Mouse (Mus musculus): ENCODE measurements around the gene Gsdma3. TPM values are rescaled to one million over a fixed set of nuclear protein-coding genes. Genes with fewer than 3 reads are reported as not detected.

Gsdma3 gene
- polyA plus RNA-seq (2014; fragmentation: Illumina TruSeq; extraction: RNeasy Lipid Tissue Mini Kit (QIAGEN cat#74804); ENCODE audit: low read depth, low replicate concordance), result not detected

DNA sequence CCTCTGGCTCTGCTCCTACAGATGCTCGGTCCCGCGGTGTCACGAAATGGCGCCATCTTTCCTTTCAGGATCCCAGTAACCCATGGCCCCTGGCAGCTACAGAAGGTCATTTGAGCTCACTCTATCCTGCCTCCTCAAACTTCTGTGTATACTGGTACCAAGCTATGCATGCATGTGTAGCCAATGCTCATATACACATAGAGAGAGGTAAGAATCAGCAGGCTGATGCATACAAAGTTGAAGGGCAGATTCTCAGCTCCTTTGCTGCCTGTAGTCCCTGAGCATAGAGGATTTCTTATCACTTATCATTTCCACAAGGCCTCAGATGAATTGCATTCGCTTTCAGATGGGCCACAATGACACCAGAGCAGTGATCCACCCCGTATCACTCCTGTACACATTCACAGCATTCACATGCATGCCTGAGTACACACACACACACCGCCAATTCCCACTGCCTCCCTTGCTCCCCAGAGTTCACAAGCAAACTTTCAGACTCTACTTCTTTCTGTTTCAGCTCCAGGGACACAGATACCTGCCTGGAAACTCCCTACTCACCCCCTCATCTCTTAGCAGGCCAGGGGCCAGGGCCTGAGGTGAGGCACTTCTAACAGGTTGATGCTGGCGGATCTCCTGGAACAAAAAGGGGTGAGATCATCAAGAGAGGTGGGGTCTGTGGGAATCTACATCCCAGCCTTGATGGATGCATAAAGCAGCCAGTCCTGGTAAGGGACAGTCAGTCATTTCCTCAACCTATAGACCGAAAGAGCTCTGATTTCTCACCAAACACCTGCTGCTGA, at the start of gene Gsdma3, which contains the start of gene Gm12355:
TSS of gene Gsdma3 (plus strand) at position 750 of the 800 bp plus-strand sequence.
TSS of gene Gm12355 (minus strand) at position 51 of the 800 bp plus-strand sequence.

DNA sequence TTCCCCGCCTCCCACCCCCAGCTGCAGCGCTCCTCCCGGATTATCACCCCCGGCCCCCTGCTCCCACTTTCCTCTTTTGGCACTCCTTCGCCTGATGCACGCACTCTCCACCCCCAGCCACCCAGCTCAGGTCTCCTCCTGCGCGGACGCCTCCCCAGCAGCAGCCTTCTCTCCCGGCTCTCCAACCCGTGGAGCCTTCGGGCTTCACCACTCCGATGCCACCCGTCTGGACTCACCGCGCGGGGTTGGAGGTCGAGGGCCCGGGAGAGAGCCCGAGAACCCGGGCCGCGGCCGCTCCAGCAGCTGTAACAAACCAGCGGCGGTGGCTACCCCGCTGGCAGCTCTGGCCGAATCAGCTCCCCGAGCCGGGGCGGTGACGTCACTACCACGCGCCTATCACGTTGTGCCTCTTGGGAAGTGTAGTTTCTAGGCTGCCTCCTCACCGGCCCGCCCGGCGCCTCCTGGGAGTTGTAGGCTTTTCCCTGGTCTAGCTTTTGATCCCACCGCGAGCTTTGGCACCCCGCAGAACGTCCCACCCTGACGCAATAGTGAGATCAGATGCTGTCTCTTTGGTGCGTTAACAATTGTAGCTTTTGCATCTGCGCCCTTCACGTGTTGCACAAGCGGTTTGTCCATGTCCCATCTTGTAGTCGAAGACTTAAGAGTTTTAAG, 39.1 kb upstream of the Gsdma3 start, which contains the start of gene Ormdl3:
TSS of gene Ormdl3 (minus strand) at position 477 of the 672 bp plus-strand sequence.

DNA sequence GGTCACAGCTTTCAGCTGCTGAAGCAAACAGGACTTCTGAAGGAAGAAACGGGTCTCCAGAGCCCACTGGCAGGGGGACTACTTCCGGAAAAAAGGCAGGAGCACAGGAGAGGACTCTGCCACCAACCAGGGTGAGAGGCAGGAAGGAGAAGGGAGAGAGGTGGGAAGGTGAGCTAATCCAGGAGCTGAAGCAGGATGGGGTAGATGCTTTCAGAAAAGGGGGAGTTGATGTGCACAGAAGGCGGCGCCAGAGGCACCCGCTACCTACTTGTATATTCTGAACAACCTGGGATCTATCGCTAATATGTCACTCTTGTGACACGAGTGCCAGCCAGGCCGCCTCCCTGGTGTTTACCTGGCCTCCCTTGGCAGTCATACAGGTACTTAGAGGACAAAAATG, 28.2 kb upstream of the Gsdma3 start, which contains the start of gene Lrrc3c:
TSS of gene Lrrc3c (plus strand) at position 301 of the 400 bp plus-strand sequence.

DNA sequence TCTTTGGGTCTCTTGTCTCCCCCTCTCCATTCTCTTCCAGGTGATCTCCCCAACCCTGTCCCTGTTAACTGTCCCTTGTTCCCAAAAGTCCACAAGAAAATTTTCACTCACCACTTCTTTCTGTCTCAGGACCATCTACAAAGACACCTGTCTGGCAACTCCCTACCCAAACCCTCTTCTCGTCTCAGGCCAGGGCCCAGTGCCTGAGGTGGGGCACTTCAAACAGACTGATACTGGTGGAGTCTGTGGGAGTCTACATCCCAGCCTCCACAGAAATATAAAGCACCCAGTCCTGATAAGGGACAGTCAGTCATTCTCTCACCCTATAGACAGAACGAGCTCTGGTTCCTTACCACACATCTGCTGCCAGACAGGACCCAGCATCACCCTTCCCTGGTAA, 20.3 kb downstream of the Gsdma3 start, which contains the start of gene Gsdma2:
TSS of gene Gsdma2 (plus strand) at position 301 of the 400 bp plus-strand sequence.

DNA sequence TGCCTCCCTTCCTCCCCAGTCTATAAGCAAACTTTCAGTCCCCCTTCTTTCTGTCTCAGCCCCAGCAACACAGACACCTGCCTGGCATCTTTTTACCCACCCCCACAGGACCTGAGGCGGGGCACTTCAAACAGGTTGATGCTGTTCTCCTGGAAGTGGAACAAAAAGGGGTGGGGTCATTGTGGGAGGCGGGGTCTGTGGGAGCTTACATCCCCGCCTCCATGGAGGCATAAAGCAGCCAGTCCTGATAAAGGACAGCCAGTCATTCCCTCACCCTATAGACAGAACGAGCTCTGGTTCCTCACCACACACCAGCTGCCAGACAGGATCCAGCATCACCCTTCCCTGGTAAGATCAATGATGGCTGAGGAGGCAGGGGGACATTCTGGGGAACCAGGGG, 37.9 kb downstream of the Gsdma3 start, which contains the start of gene Gsdma:
TSS of gene Gsdma (plus strand) at position 261 of the 400 bp plus-strand sequence.

DNA sequence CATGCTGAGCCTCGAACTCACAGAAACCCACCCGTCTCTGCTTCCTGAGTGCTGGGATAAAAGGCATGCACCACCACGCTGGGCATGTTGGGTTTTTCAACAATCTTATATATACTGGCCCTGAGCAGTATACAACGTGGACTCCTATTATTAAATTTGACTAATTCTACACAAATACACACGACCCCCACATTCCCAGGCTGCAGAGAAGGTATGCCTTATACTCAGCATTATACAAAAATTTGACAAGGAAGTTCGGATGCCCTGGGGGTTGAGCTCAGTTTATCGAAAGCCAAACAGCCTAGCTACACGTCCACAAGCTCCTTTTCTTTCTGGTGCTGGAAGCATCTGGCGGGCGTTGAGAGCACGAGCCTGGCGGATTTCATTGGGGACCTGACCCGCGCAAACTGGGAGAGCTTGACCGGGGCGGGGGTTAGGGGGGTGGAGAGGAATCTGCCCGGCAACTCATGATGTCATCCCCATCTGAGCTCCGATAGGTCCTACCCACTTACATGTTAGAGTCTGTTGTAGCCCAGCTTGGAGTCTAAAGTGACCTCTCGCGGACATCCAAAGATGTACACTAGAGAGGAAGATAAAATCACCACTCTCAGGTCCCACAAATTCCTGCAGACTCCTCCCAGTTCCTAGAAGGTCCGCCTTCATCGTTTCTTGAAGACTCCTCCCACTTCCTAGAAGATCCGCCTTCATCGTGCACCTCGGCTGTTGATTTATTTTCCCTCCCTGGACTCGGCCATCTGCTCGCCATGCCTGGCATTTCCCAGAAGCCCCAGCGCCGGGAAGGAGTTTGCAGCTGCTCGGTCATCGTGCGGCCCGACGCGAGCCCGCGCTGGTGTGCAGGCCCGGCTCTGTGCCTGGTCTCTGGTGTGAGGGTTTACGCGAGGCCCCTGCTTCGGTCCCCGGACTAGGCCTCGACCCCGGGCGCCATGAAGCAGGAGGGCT, 55.9 kb downstream of the Gsdma3 start, which contains the start of gene Psmd3:
TSS of gene Psmd3 (plus strand) at position 769 of the 960 bp plus-strand sequence.

Other genes starting within 250 kb of the Gsdma3 start
- not detected for gene Tcap, start 242.5 kb upstream of the Gsdma3 start, polyA plus RNA-seq (2014; fragmentation: Illumina TruSeq; extraction: RNeasy Lipid Tissue Mini Kit (QIAGEN cat#74804); ENCODE audit: low read depth, low replicate concordance)
- not detected for gene Pnmt, start 239.9 kb upstream of the Gsdma3 start, polyA plus RNA-seq (2014; fragmentation: Illumina TruSeq; extraction: RNeasy Lipid Tissue Mini Kit (QIAGEN cat#74804); ENCODE audit: low read depth, low replicate concordance)
- not detected for gene Pgap3, start 225.9 kb upstream of the Gsdma3 start, polyA plus RNA-seq (2014; fragmentation: Illumina TruSeq; extraction: RNeasy Lipid Tissue Mini Kit (QIAGEN cat#74804); ENCODE audit: low read depth, low replicate concordance)
- gene Erbb2, start 213.9 kb upstream of the Gsdma3 start, polyA plus RNA-seq (2014; fragmentation: Illumina TruSeq; extraction: RNeasy Lipid Tissue Mini Kit (QIAGEN cat#74804); ENCODE audit: low read depth, low replicate concordance), result not detected
- gene Mien1, start 187.4 kb upstream of the Gsdma3 start, polyA plus RNA-seq (2014; fragmentation: Illumina TruSeq; extraction: RNeasy Lipid Tissue Mini Kit (QIAGEN cat#74804); ENCODE audit: low read depth, low replicate concordance), result 63.1 TPM
- 10.1 TPM for gene Grb7, start 180.0 kb upstream of the Gsdma3 start, polyA plus RNA-seq (2014; fragmentation: Illumina TruSeq; extraction: RNeasy Lipid Tissue Mini Kit (QIAGEN cat#74804); ENCODE audit: low read depth, low replicate concordance)
- 0.37 TPM for gene Ikzf3, start 80.3 kb upstream of the Gsdma3 start, polyA plus RNA-seq (2014; fragmentation: Illumina TruSeq; extraction: RNeasy Lipid Tissue Mini Kit (QIAGEN cat#74804); ENCODE audit: low read depth, low replicate concordance)
- gene Zpbp2, start 75.3 kb upstream of the Gsdma3 start, polyA plus RNA-seq (2014; fragmentation: Illumina TruSeq; extraction: RNeasy Lipid Tissue Mini Kit (QIAGEN cat#74804); ENCODE audit: low read depth, low replicate concordance), result 0.32 TPM
- gene Ormdl3, start 39.0 kb upstream of the Gsdma3 start, polyA plus RNA-seq (2014; fragmentation: Illumina TruSeq; extraction: RNeasy Lipid Tissue Mini Kit (QIAGEN cat#74804); ENCODE audit: low read depth, low replicate concordance), result 17.5 TPM
- not detected for gene Lrrc3c, start 28.1 kb upstream of the Gsdma3 start, polyA plus RNA-seq (2014; fragmentation: Illumina TruSeq; extraction: RNeasy Lipid Tissue Mini Kit (QIAGEN cat#74804); ENCODE audit: low read depth, low replicate concordance)
- not detected for gene Gm12355, start 699 bp upstream of the Gsdma3 start, polyA plus RNA-seq (2014; fragmentation: Illumina TruSeq; extraction: RNeasy Lipid Tissue Mini Kit (QIAGEN cat#74804); ENCODE audit: low read depth, low replicate concordance)
- gene Gsdma2, start 20.4 kb downstream of the Gsdma3 start, polyA plus RNA-seq (2014; fragmentation: Illumina TruSeq; extraction: RNeasy Lipid Tissue Mini Kit (QIAGEN cat#74804); ENCODE audit: low read depth, low replicate concordance), result not detected
- not detected for gene Gsdma, start 38.0 kb downstream of the Gsdma3 start, polyA plus RNA-seq (2014; fragmentation: Illumina TruSeq; extraction: RNeasy Lipid Tissue Mini Kit (QIAGEN cat#74804); ENCODE audit: low read depth, low replicate concordance)
- 16.6 TPM for gene Psmd3, start 56.2 kb downstream of the Gsdma3 start, polyA plus RNA-seq (2014; fragmentation: Illumina TruSeq; extraction: RNeasy Lipid Tissue Mini Kit (QIAGEN cat#74804); ENCODE audit: low read depth, low replicate concordance)
- not detected for gene Csf3, start 74.9 kb downstream of the Gsdma3 start, polyA plus RNA-seq (2014; fragmentation: Illumina TruSeq; extraction: RNeasy Lipid Tissue Mini Kit (QIAGEN cat#74804); ENCODE audit: low read depth, low replicate concordance)
- 2.0 TPM for gene Med24, start 103.1 kb downstream of the Gsdma3 start, polyA plus RNA-seq (2014; fragmentation: Illumina TruSeq; extraction: RNeasy Lipid Tissue Mini Kit (QIAGEN cat#74804); ENCODE audit: low read depth, low replicate concordance)
- 1.7 TPM for gene Thra, start 114.3 kb downstream of the Gsdma3 start, polyA plus RNA-seq (2014; fragmentation: Illumina TruSeq; extraction: RNeasy Lipid Tissue Mini Kit (QIAGEN cat#74804); ENCODE audit: low read depth, low replicate concordance)
- 8.0 TPM for gene Nr1d1, start 149.0 kb downstream of the Gsdma3 start, polyA plus RNA-seq (2014; fragmentation: Illumina TruSeq; extraction: RNeasy Lipid Tissue Mini Kit (QIAGEN cat#74804); ENCODE audit: low read depth, low replicate concordance)
- 35.5 TPM for gene Msl1, start 169.2 kb downstream of the Gsdma3 start, polyA plus RNA-seq (2014; fragmentation: Illumina TruSeq; extraction: RNeasy Lipid Tissue Mini Kit (QIAGEN cat#74804); ENCODE audit: low read depth, low replicate concordance)
- 8.3 TPM for gene Casc3, start 178.5 kb downstream of the Gsdma3 start, polyA plus RNA-seq (2014; fragmentation: Illumina TruSeq; extraction: RNeasy Lipid Tissue Mini Kit (QIAGEN cat#74804); ENCODE audit: low read depth, low replicate concordance)
- gene Rapgefl1, start 210.4 kb downstream of the Gsdma3 start, polyA plus RNA-seq (2014; fragmentation: Illumina TruSeq; extraction: RNeasy Lipid Tissue Mini Kit (QIAGEN cat#74804); ENCODE audit: low read depth, low replicate concordance), result not detected
- 4.0 TPM for gene Wipf2, start 237.3 kb downstream of the Gsdma3 start, polyA plus RNA-seq (2014; fragmentation: Illumina TruSeq; extraction: RNeasy Lipid Tissue Mini Kit (QIAGEN cat#74804); ENCODE audit: low read depth, low replicate concordance)